Mouse (Mus musculus) midbrain, embryonic 11.5 days (tissue): Measurements from ENCODE around the gene Fyttd1. TPM values are rescaled to one million over a fixed set of nuclear protein-coding genes. Genes with fewer than 3 reads are reported as not detected.

Experiments
- ATAC-seq: fragments of 200-750 bp; cut with Nextera tagmentation; 2 replicates; pipeline ENCODE4 v1.8.0; 2017; ENCODE audit warnings: moderate TSS enrichment, moderate library complexity; ENCODE audit not compliant: low FRiP score
- DNase-seq: peaks from one replicate; pipeline ENCODE4 v3.0.0; 2015; ENCODE audit warnings: low spot score; ENCODE audit errors: missing footprints
- H3K27ac ChIP-seq: fragments of 300-500 bp; sonication (generic); 2 replicates; pipeline ENCODE4 v1.5.1; 2014; ENCODE audit warnings: low read depth, low read length
- H3K27me3 ChIP-seq: fragments of 300-500 bp; sonication (generic); 2 replicates; pipeline ENCODE4 v1.6.1; 2014; ENCODE audit warnings: mild to moderate bottlenecking, low read length, moderate library complexity, mixed read lengths; ENCODE audit not compliant: control insufficient read depth, insufficient read depth
- H3K36me3 ChIP-seq: fragments of 300-500 bp; sonication (generic); 2 replicates; pipeline ENCODE4 v1.6.1; 2014; ENCODE audit warnings: mild to moderate bottlenecking, low read length, moderate library complexity, mixed read lengths; ENCODE audit not compliant: control insufficient read depth, insufficient read depth
- H3K4me1 ChIP-seq: fragments of 300-500 bp; sonication (generic); 2 replicates; pipeline ENCODE4 v1.6.1; 2014; ENCODE audit warnings: low read length; ENCODE audit not compliant: control insufficient read depth, insufficient read depth
- H3K4me2 ChIP-seq: fragments of 300-500 bp; sonication (generic); 2 replicates; pipeline ENCODE4 v1.6.1; 2014; ENCODE audit warnings: mild to moderate bottlenecking, moderate library complexity
- H3K4me3 ChIP-seq: fragments of 300-500 bp; sonication (generic); 2 replicates; pipeline ENCODE4 v1.5.1; 2014; ENCODE audit warnings: low read depth, low read length
- H3K9ac ChIP-seq: fragments of 300-500 bp; sonication (generic); 2 replicates; pipeline ENCODE4 v1.6.1; 2014; ENCODE audit warnings: low read length
- H3K9me3 ChIP-seq: fragments of 300-500 bp; sonication (generic); 2 replicates; pipeline ENCODE4 v1.6.1; 2016; ENCODE audit warnings: low read length; ENCODE audit not compliant: control insufficient read depth
- WGBS: fragments of 180-500 bp; shearing (Covaris S2); extraction: QIAGEN DNeasy Blood & Tissue Kit; methylation state at CpG from one replicate; pipeline ENCODE4 v1.1.7; 2014; 5-methylcytosine and 5-hydroxymethylcytosine counted together
- polyA plus RNA-seq: library from polyadenylated mRNA; unstranded; fragments of >200 nt; fragmentation: Nextera tagmentation; extraction: Ambion mirVana; gene quantifications from 2 replicates; pipeline ENCODE4 v1.2.1, GENCODE M21; 2014

Gene Fyttd1
- 130 and 137 TPM in 2 replicates for polyA plus RNA-seq

DNA sequence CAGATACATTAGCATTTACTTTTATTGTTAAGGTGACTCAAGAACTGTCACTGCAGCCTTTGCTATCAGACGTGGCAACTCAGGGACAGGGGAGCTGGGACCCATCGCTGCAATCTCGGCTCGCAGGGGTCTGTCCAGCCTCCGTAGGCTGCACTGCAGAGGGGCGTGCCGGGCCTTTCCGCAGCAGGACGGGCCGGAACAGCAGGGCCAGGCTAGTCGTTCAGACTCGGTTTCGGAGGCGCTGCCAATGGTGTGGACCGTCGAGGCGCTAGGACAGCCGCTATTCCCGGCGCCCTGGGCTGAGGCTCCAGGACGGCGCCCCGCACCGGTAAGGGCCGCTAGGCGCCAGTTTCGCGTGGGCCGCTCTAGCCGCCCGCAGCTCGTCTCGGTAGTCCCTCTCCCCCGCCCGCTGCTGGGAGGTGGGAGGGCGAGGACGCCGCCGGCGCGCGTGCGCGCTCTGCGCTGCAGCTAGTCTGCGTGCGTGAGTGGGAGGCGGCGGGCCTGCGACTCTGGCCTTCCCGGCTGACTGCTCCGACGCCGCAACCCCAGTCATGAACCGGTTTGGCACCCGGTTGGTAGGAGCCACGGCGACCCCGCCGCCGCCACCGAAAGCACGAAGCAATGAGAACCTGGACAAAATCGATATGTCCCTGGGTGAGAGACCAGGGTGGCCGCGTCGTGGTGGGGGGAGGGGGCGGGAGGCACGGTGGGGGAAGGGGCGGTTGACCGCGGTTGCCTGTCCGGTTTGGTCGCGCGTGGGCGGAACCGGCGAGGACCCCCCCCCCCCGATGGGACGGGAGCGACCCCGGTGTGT, at the start of gene Fyttd1, which contains the start of gene Rubcn:
Fyttd1 (plus strand) TSS at position 158 of the 814 bp plus-strand sequence.
Rubcn (minus strand) TSS at position 424 of the 814 bp plus-strand sequence.
- Histone ChIP-seq H3K4me2 (peak within 1 kb of the TSS; percentile 80), H3K27ac (peak within 1 kb of the TSS; percentile 71), H3K4me1 (peaks cover 6% of the 10 kb centered on the region), H3K4me3 (peak within 1 kb of the TSS; percentile 92), H3K27me3 (no peaks in the 10 kb centered on the region; the same call in 1 of the 2 replicates), H3K36me3 (no peaks in the 10 kb centered on the region), H3K9me3 (no peaks in the 10 kb centered on the region), H3K9ac (peak within 1 kb of the TSS; percentile 89)
- under 1% methylated on average over 74 of the region's 83 CpGs for WGBS
- ATAC-seq (peak; percentile 97), DNase-seq (peak; percentile 100)

DNA sequence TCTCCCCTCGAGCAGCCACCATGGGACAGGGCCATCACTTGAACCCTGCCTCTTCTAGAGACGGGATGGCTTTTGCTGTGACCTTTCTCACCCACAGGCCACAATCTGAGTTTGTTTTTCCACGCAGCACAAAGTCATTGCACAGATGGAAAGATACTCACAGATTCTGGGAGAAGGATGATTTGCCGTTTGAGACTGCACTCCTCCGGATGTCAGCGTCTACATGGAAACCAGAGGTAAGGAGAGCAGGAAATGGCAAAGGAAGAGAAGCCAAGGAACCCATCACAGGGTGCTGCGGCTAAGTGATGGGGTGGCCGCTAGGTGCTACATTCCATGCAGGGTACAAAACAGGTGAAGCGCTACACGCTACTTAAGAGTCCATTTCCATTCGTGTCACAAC, 48.2 kb upstream of the Fyttd1 start:
- no peaks in the 10 kb centered on the region for H3K36me3 ChIP-seq

DNA sequence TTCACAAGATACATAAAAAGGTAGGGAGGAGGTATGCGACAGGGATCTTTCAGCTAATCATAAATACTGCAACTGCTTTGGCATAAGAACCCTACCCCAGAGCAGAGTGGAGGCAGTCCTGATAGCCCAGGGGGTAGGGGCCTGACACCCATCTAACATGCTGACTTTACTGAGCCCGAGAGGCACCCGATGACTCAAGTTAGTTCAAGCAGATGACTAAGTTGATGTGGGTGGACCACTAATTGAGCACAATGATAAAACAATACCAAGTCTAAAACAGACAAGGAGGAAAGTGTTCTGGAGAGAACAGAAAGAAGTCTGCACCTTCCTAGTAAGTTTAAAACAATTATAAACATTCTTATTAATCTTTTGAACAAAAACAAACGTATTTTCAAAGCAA, 45.8 kb upstream of the Fyttd1 start:
- no peaks in the 10 kb centered on the region for H3K9me3 ChIP-seq
- H3K4me2 ChIP-seq: no peak overlapping the region
- 91% methylated on average over 4 of the region's 4 CpGs for WGBS
- H3K9ac ChIP-seq: no peak overlapping the region
- H3K27ac ChIP-seq: no peak overlapping the region
- no peaks in the 10 kb centered on the region for H3K4me1 ChIP-seq
- peaks cover 2% of the 10 kb centered on the region; the same call in 1 of the 2 replicates for H3K36me3 ChIP-seq
- ATAC-seq: no peak
- DNase-seq: no peak
- no peak overlapping the region for H3K4me3 ChIP-seq
- H3K27me3 ChIP-seq: no peaks in the 10 kb centered on the region

More for the DNA sequence above, 48.2 kb upstream of the Fyttd1 start:
- WGBS: 93% methylated on average over 11 of the region's 11 CpGs
- no peak overlapping the region for H3K9ac ChIP-seq
- H3K4me1 ChIP-seq: no peaks in the 10 kb centered on the region
- ATAC-seq: no peak
- no peaks in the 10 kb centered on the region for H3K27me3 ChIP-seq
- H3K4me2 ChIP-seq: no peak overlapping the region
- no peak overlapping the region for H3K4me3 ChIP-seq
- no peak for DNase-seq
- no peaks in the 10 kb centered on the region for H3K9me3 ChIP-seq
- H3K27ac ChIP-seq: no peak overlapping the region

DNA sequence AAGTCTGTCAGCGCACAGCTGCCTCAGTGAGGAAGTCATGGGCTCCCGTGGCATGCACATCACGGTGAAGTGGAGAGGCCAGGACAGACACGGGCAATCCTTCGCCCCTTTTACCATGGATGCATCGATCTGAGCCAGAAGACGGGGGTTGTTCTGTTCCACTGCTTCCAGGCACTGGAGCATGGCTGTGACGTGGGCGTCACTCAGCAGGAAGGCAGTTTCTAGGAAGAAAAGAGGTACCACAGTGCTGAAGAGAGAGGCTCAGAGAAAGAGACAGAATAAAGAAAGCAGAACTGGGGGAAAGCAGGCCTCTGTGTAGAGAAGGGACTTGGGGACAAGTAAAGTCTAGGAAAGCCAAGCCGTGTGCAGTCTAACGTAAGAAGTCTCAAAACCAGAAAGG, 30.2 kb upstream of the Fyttd1 start:
- Histone ChIP-seq H3K9me3 (no peaks in the 10 kb centered on the region), H3K36me3 (peaks cover 15% of the 10 kb centered on the region; the same call in 1 of the 2 replicates), H3K27ac (no peak overlapping the region), H3K4me3 (no peak overlapping the region), H3K27me3 (no peaks in the 10 kb centered on the region), H3K9ac (no peak overlapping the region), H3K4me2 (no peak overlapping the region), H3K4me1 (no peaks in the 10 kb centered on the region)
- no peak for DNase-seq
- 85% methylated on average over 11 of the region's 11 CpGs for WGBS
- no peak for ATAC-seq

DNA sequence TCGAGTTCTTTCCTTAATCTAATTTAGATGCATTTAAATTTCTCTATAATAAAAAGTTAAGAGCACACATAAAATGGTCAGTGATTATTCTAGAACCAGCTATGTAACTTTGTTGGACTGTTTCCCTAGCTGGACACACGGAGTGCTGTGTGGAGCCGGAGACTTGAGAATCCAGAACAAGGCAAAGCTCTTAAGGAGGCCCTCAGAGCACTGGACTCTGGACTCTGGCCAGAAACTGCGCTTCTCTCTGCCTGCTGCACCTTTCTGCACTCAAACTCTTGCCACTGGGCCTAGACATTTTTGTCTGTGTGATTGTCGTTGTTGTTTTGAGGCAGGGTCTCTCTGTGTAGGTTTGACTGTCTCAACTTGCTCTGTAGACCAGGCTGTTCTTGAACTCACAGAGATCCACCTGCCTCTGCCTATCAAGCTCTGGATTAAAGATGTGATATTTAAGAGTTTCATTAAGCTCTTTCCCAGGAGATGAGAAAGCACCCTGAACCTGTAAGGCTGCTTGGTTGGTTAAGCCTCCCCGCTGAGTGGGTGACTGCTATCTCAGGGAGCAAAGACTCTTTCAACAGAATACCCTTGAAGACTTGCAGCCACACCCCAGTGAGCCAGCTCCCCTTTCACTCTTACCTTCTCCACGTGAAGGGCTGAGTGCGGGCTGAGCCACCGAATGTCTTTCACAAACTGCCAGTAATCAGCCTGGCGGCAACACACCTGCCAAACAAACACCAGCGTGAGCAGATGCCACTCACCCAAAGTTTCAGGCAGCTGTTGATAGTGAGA, 28.1 kb upstream of the Fyttd1 start:
- H3K4me1 ChIP-seq: no peaks in the 10 kb centered on the region
- 93% methylated on average over 11 of the region's 11 CpGs for WGBS
- DNase-seq: no peak
- H3K9ac ChIP-seq: no peak overlapping the region
- H3K27ac ChIP-seq: no peak overlapping the region
- H3K4me3 ChIP-seq: no peak overlapping the region
- peaks cover 15% of the 10 kb centered on the region; the same call in 1 of the 2 replicates for H3K36me3 ChIP-seq
- ATAC-seq: no peak
- H3K9me3 ChIP-seq: no peaks in the 10 kb centered on the region
- no peak overlapping the region for H3K4me2 ChIP-seq
- no peaks in the 10 kb centered on the region for H3K27me3 ChIP-seq

DNA sequence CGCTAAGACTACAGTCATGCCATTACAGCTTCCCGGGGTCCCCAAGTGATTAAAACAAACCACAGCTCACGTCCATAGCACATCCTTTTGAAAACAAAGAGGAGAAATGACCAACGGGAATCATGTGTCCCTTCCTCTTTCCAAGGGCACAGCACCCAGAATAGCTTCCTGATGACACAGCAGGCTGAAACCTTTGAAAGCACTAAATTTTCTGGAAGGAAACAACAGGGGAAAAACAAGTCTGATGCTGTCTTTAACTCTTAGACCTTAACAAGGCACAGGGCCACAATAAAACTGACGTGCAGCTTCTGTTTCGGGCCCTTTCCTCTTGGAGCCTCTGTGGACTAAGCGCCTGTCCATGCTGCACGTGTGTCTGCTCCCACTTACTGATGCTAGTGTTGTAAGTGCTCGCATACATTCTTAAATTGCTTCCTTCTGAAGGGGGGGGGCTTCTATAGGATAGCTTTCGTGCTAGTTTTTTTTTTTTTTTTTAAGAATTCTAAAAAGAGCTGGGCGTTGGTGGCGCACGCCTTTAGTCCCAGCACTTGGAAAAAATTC, 23.7 kb upstream of the Fyttd1 start:
- 83% methylated on average over 13 of the region's 13 CpGs for WGBS
- DNase-seq (no peak), ATAC-seq (no peak)
- Histone ChIP-seq H3K4me1 (no peaks in the 10 kb centered on the region), H3K27me3 (no peaks in the 10 kb centered on the region), H3K9me3 (no peaks in the 10 kb centered on the region), H3K4me2 (no peak overlapping the region), H3K4me3 (no peak overlapping the region), H3K9ac (no peak overlapping the region), H3K27ac (no peak overlapping the region), H3K36me3 (peaks cover 5% of the 10 kb centered on the region; the same call in 1 of the 2 replicates)

DNA sequence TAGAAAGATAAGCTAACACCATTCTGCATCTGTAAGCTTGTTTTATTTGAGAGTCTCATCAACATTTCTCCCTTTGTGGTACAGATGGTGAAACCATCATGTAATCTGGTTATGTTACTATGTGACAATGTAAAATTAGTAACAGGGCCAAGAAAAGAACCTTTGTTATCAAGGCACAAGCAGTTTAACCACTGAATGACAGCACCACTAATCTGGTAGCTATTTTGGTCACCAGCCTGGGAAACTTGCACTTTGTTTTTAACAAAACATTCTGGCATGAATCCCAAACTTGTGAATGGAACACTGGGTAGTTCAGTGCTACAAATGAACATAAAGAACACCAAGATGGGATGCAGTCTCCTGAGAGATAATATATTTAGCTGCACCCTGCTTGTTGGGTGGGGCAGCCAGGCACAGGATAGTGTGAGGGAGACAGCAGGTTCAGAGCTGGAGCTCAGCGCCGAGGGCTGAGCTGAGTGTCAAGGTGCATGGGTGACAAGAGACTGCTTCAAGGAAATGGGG, 23.2 kb upstream of the Fyttd1 start:
- no peaks in the 10 kb centered on the region for H3K27me3 ChIP-seq
- no peak for ATAC-seq
- no peak overlapping the region for H3K4me2 ChIP-seq
- H3K27ac ChIP-seq: no peak overlapping the region
- no peak overlapping the region for H3K4me3 ChIP-seq
- DNase-seq: no peak
- H3K9me3 ChIP-seq: no peaks in the 10 kb centered on the region
- no peak overlapping the region for H3K9ac ChIP-seq
- no peaks in the 10 kb centered on the region for H3K4me1 ChIP-seq
- peaks cover 5% of the 10 kb centered on the region; the same call in 1 of the 2 replicates for H3K36me3 ChIP-seq
- 93% methylated on average over 2 of the region's 2 CpGs for WGBS

DNA sequence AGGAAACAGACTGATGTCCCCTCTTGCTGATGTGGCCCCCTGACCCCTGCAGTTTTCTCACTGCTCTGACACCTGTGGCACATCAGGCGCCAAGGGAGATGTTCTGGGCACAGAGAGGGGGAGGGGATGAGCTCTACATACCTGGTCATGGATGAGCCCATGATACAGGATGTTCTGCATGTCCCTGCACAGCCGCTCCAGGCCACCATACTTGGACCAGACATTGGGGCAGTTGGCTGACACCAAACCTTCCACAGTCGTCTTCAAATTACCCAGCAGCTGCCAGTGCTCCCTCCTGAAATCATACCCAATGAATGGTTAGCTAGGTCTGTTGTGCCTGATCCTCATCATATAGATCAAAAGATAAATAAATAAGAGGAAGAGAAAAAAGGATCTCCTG, 20.5 kb upstream of the Fyttd1 start:
- Histone ChIP-seq H3K36me3 (no peaks in the 10 kb centered on the region), H3K9ac (no peak overlapping the region), H3K4me2 (no peak overlapping the region), H3K27ac (no peak overlapping the region), H3K4me1 (no peaks in the 10 kb centered on the region), H3K4me3 (no peak overlapping the region), H3K27me3 (no peaks in the 10 kb centered on the region), H3K9me3 (no peaks in the 10 kb centered on the region)
- 90% methylated on average over 3 of the region's 3 CpGs for WGBS
- DNase-seq: no peak
- ATAC-seq: no peak
